Mouse (Mus musculus): ENCODE measurements around the gene Spn. TPM values are rescaled to one million over a fixed set of nuclear protein-coding genes. Genes with fewer than 3 reads are reported as not detected.
"Not testable (repeated sequence)": the region's sequence is repeated elsewhere in the genome, so short reads cannot be mapped to it uniquely, and the experiment has no call there.

Gene Spn
- 0.23 and 1.5 TPM in 2 replicates for polyA plus RNA-seq (2015; fragmentation: Nextera tagmentation; extraction: Ambion mirVana)

GRCm38 (mm10) chr7:127137262-127138017, at the start of gene Spn:
TSS of gene Spn (minus strand) at chr7:127137823.
- Histone ChIP-seq H3K9me3 (replicated peaks) (no peaks in the 10 kb centered on the region), H3K4me1 (replicated peaks) (peaks cover 5% of the 10 kb centered on the region; the same call in 1 of the 2 replicates), H3K27me3 (0 out of 2 replicates have a peak, but pooled peaks cover 3% of the 10 kb centered on the region), H3K9ac (no peak within 1 kb of the TSS), H3K36me3 (no peaks in the 10 kb centered on the region), H3K4me3 (peak within 1 kb of the TSS; percentile 18; the same call in 1 of the 2 replicates), H3K4me2 (peak within 1 kb of the TSS; percentile 21; the same call in 1 of the 2 replicates), H3K27ac (no peak within 1 kb of the TSS)
- WGBS, result 50% methylated on average over 9 of the region's 9 CpGs
- ATAC-seq (replicated peaks; ENCODE audit: insufficient number of reproducible peaks, insufficient read depth, low FRiP score, low read depth), result 0 out of 2 replicates have a peak, but pooled peaks have one; percentile 18

GRCm38 (mm10) chr7:127187351-127187750, 49.7 kb upstream of the Spn start:
- Histone ChIP-seq H3K4me1 (replicated peaks) (no peaks in the 10 kb centered on the region), H3K36me3 (peaks cover 13% of the 10 kb centered on the region), H3K27me3 (no peaks in the 10 kb centered on the region), H3K27ac (no peak overlapping the region), H3K4me2 (no peak overlapping the region), H3K4me3 (no peak overlapping the region), H3K9me3 (replicated peaks) (no peaks in the 10 kb centered on the region), H3K9ac (no peak overlapping the region)
- WGBS, result 67% methylated on average over 10 of the region's 10 CpGs
- no peak for ATAC-seq (replicated peaks; ENCODE audit: insufficient number of reproducible peaks, insufficient read depth, low FRiP score, low read depth)

GRCm38 (mm10) chr7:127185601-127186000, 48.0 kb upstream of the Spn start:
- Histone ChIP-seq H3K9me3 (replicated peaks) (no peaks in the 10 kb centered on the region), H3K27ac (peak overlapping the region; percentile 26; the same call in 1 of the 2 replicates), H3K36me3 (no peaks in the 10 kb centered on the region), H3K4me1 (replicated peaks) (no peaks in the 10 kb centered on the region), H3K4me2 (no peak overlapping the region), H3K9ac (no peak overlapping the region), H3K27me3 (no peaks in the 10 kb centered on the region), H3K4me3 (no peak overlapping the region)
- ATAC-seq (replicated peaks; ENCODE audit: insufficient number of reproducible peaks, insufficient read depth, low FRiP score, low read depth), result no peak
- 47% methylated on average over 3 of the region's 3 CpGs for WGBS

- WGBS, result 40% methylated on average over 1 of the region's 1 CpGs
- Histone ChIP-seq H3K36me3 (no peaks in the 10 kb centered on the region), H3K9me3 (replicated peaks) (no peaks in the 10 kb centered on the region), H3K27ac (0 out of 2 replicates have a peak overlapping the region, but pooled peaks have one; percentile 26), H3K4me1 (replicated peaks) (no peaks in the 10 kb centered on the region), H3K4me3 (no peak overlapping the region), H3K4me2 (no peak overlapping the region), H3K27me3 (no peaks in the 10 kb centered on the region), H3K9ac (no peak overlapping the region)
- no peak for ATAC-seq (replicated peaks; ENCODE audit: insufficient number of reproducible peaks, insufficient read depth, low FRiP score, low read depth)
Measured at GRCm38 (mm10) chr7:127184720-127185119, 47.1 kb upstream of the Spn start.

- no peaks in the 10 kb centered on the region for H3K9me3 ChIP-seq (replicated peaks)
- H3K36me3 ChIP-seq, result no peaks in the 10 kb centered on the region
- H3K9ac ChIP-seq, result no peak overlapping the region
- ATAC-seq (replicated peaks; ENCODE audit: insufficient number of reproducible peaks, insufficient read depth, low FRiP score, low read depth), result no peak
- no peak overlapping the region for H3K4me2 ChIP-seq
- WGBS, result 64% methylated on average over 6 of the region's 6 CpGs
- H3K27ac ChIP-seq, result no peak overlapping the region
- H3K27me3 ChIP-seq, result no peaks in the 10 kb centered on the region
- H3K4me1 ChIP-seq (replicated peaks), result no peaks in the 10 kb centered on the region
- no peak overlapping the region for H3K4me3 ChIP-seq
Measured at GRCm38 (mm10) chr7:127183828-127184227, 46.2 kb upstream of the Spn start.

- WGBS, result 67% methylated on average over 8 of the region's 8 CpGs
Measured at GRCm38 (mm10) chr7:127183345-127183744, 45.7 kb upstream of the Spn start.

GRCm38 (mm10) chr7:127181724-127182123, 44.1 kb upstream of the Spn start:
- not testable (repeated sequence) for ATAC-seq (replicated peaks; ENCODE audit: insufficient number of reproducible peaks, insufficient read depth, low FRiP score, low read depth)

More at GRCm38 (mm10) chr7:127183345-127183744, 45.7 kb upstream of the Spn start:
- H3K9me3 ChIP-seq (replicated peaks), result no peaks in the 10 kb centered on the region
- H3K9ac ChIP-seq, result no peak overlapping the region
- H3K27ac ChIP-seq, result no peak overlapping the region
- ATAC-seq (replicated peaks; ENCODE audit: insufficient number of reproducible peaks, insufficient read depth, low FRiP score, low read depth), result no peak
- no peaks in the 10 kb centered on the region for H3K4me1 ChIP-seq (replicated peaks)
- no peaks in the 10 kb centered on the region for H3K36me3 ChIP-seq
- H3K27me3 ChIP-seq, result no peaks in the 10 kb centered on the region
- no peak overlapping the region for H3K4me2 ChIP-seq
- no peak overlapping the region for H3K4me3 ChIP-seq

GRCm38 (mm10) chr7:127180783-127181182, 43.2 kb upstream of the Spn start:
- Histone ChIP-seq H3K36me3 (no peaks in the 10 kb centered on the region), H3K9me3 (replicated peaks) (no peaks in the 10 kb centered on the region), H3K9ac (no peak overlapping the region), H3K27ac (no peak overlapping the region), H3K4me2 (no peak overlapping the region), H3K27me3 (no peaks in the 10 kb centered on the region), H3K4me1 (replicated peaks) (no peaks in the 10 kb centered on the region), H3K4me3 (no peak overlapping the region)
- 48% methylated on average over 2 of the region's 2 CpGs for WGBS
- no peak for ATAC-seq (replicated peaks; ENCODE audit: insufficient number of reproducible peaks, insufficient read depth, low FRiP score, low read depth)

More at GRCm38 (mm10) chr7:127181724-127182123, 44.1 kb upstream of the Spn start:
- H3K9ac ChIP-seq; H3K36me3 ChIP-seq; H3K4me1 ChIP-seq (replicated peaks); H3K9me3 ChIP-seq (replicated peaks); H3K27me3 ChIP-seq; H3K27ac ChIP-seq; H3K4me2 ChIP-seq; H3K4me3 ChIP-seq: not testable (repeated sequence)
- WGBS, result 4% methylated on average over 2 of the region's 3 CpGs

- Histone ChIP-seq H3K9ac (no peak overlapping the region), H3K4me3 (no peak overlapping the region), H3K9me3 (replicated peaks) (no peaks in the 10 kb centered on the region; the same call in 1 of the 2 replicates), H3K27ac (no peak overlapping the region), H3K36me3 (no peaks in the 10 kb centered on the region), H3K27me3 (no peaks in the 10 kb centered on the region), H3K4me2 (no peak overlapping the region), H3K4me1 (replicated peaks) (no peaks in the 10 kb centered on the region)
- ATAC-seq (replicated peaks; ENCODE audit: insufficient number of reproducible peaks, insufficient read depth, low FRiP score, low read depth), result no peak
- 59% methylated on average over 4 of the region's 4 CpGs for WGBS
Measured at GRCm38 (mm10) chr7:127176937-127177336, 39.3 kb upstream of the Spn start.

- no peak for ATAC-seq (replicated peaks; ENCODE audit: insufficient number of reproducible peaks, insufficient read depth, low FRiP score, low read depth)
- no peak overlapping the region for H3K27ac ChIP-seq
- 74% methylated on average over 5 of the region's 5 CpGs for WGBS
- no peak overlapping the region for H3K9ac ChIP-seq
- H3K4me2 ChIP-seq, result no peak overlapping the region
- no peaks in the 10 kb centered on the region for H3K27me3 ChIP-seq
- H3K9me3 ChIP-seq (replicated peaks), result no peaks in the 10 kb centered on the region
- no peak overlapping the region for H3K4me3 ChIP-seq
- no peaks in the 10 kb centered on the region for H3K4me1 ChIP-seq (replicated peaks)
- H3K36me3 ChIP-seq, result no peaks in the 10 kb centered on the region
Measured at GRCm38 (mm10) chr7:127166501-127166900, 28.9 kb upstream of the Spn start.

GRCm38 (mm10) chr7:127165607-127166493, 28.2 kb upstream of the Spn start:
- ATAC-seq (replicated peaks; ENCODE audit: insufficient number of reproducible peaks, insufficient read depth, low FRiP score, low read depth), result no peak
- H3K4me3 ChIP-seq, result no peak overlapping the region
- no peaks in the 10 kb centered on the region for H3K27me3 ChIP-seq
- no peaks in the 10 kb centered on the region for H3K4me1 ChIP-seq (replicated peaks)
- no peak overlapping the region for H3K4me2 ChIP-seq
- H3K9ac ChIP-seq, result no peak overlapping the region
- H3K9me3 ChIP-seq (replicated peaks), result no peaks in the 10 kb centered on the region
- H3K27ac ChIP-seq, result no peak overlapping the region
- 78% methylated on average over 12 of the region's 12 CpGs for WGBS
- H3K36me3 ChIP-seq, result no peaks in the 10 kb centered on the region

Measured in heart, embryonic 15.5 days (tissue).